Mouse (Mus musculus) cortical plate, adult 2 months (tissue): ENCODE measurements around the gene Ttc30a1. TPM values are rescaled to one million over a fixed set of nuclear protein-coding genes. Genes with fewer than 3 reads are reported as not detected.
A peak's percentile ranks its signal among the peaks of the same experiment; 100 is the strongest.

Experiments used
- H3K27ac ChIP-seq: fragments of 200-500 bp; 2 replicates; pipeline ENCODE4 v1.5.1; 2012; ENCODE audit warnings: low read length, control low read depth, inconsistent platforms; ENCODE audit not compliant: insufficient read depth
- H3K4me1 ChIP-seq: fragments of 200-500 bp; 2 replicates; pipeline ENCODE4 v1.6.1; 2011; ENCODE audit warnings: low read length; ENCODE audit not compliant: control insufficient read depth, insufficient read depth
- H3K4me3 ChIP-seq: fragments of 200-500 bp; 2 replicates; pipeline ENCODE4 v1.5.1; 2011; ENCODE audit warnings: mild to moderate bottlenecking, low read length, control low read depth; ENCODE audit not compliant: insufficient read depth
- CTCF ChIP-seq: fragments of 200-500 bp; IDR thresholded peaks from 2 replicates; pipeline ENCODE4 v1.5.1; 2011; ENCODE audit warnings: mild to moderate bottlenecking, control low read depth, low read length; ENCODE audit not compliant: insufficient read depth; ENCODE audit errors: extremely low read depth
- POLR2A ChIP-seq: fragments of 200-500 bp; IDR thresholded peaks from 2 replicates; pipeline ENCODE4 v1.6.1; 2011; ENCODE audit warnings: mild to moderate bottlenecking, low read length, control low read depth; ENCODE audit not compliant: insufficient read depth; ENCODE audit errors: extremely low read depth
- polyA plus RNA-seq: library from polyadenylated mRNA; depleted of rRNA; stranded (reverse); fragments of >200 nt; gene quantifications from 2 replicates; pipeline ENCODE4 v1.2.3, GENCODE M21; 2012; rRNA removed

Gene Ttc30a1
- polyA plus RNA-seq, 1 experiment = 3.0 TPM

GRCm38 (mm10) chr2:75933541-75933940, 48.2 kb downstream of the Ttc30a1 start:
- H3K4me3 ChIP-seq = no peak overlapping the region
- TF ChIP-seq POLR2A = no peak
- no peak for TF ChIP-seq CTCF
- H3K27ac ChIP-seq = peak overlapping the region; percentile 31; the same call in 1 of the 2 replicates
- H3K4me1 ChIP-seq = peaks cover 2% of the 10 kb centered on the region; the same call in 1 of the 2 replicates

DNA sequence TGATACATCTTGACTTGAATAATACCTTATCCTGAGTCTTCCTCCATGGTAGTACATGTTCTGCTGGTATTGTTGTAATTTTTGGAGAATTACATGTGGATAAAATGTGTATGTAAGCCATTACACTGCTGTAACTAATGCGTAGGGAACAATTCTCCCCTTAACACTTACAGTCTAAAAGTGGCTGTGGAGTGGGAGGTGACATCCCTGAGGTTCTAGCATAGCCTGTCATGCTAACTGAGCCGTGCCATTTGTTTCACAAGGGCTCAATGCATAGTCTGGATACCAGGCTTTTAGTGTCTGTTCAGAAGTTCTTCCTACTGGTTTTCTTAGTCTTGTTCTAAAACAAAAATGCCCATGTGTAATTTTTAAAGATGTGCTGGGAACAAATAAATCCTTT, 50.8 kb downstream of the Ttc30a1 start:
- Histone ChIP-seq H3K27ac (no peak overlapping the region), H3K4me3 (no peak overlapping the region), H3K4me1 (peaks cover 2% of the 10 kb centered on the region; the same call in 1 of the 2 replicates)
- TF ChIP-seq CTCF = no peak
- TF ChIP-seq POLR2A = no peak

- Histone ChIP-seq H3K4me3 (no peak overlapping the region), H3K4me1 (peaks cover 2% of the 10 kb centered on the region; the same call in 1 of the 2 replicates), H3K27ac (0 out of 2 replicates have a peak overlapping the region, but pooled peaks have one; percentile 28)
- TF ChIP-seq CTCF = no peak
- TF ChIP-seq POLR2A = no peak
These were observed 51.9 kb downstream of the Ttc30a1 start for GRCm38 (mm10) chr2:75929786-75930444.

- Histone ChIP-seq H3K27ac (no peak overlapping the region), H3K4me3 (no peak overlapping the region), H3K4me1 (peaks cover 2% of the 10 kb centered on the region; the same call in 1 of the 2 replicates)
- TF ChIP-seq CTCF (no peak), POLR2A (no peak)
These were observed 52.6 kb downstream of the Ttc30a1 start for GRCm38 (mm10) chr2:75929141-75929540.

Other genes with a start within 250 kb of the Ttc30a1 start
- gene Agps, start 149.8 kb downstream of the Ttc30a1 start, polyA plus RNA-seq = 13.8 and 14.0 TPM in 2 replicates
- 9.6 and 10.6 TPM in 2 replicates for gene Ttc30b, start 43.4 kb downstream of the Ttc30a1 start, polyA plus RNA-seq
- 0.11 and 0.19 TPM in 2 replicates for gene Ttc30a2, start 3.8 kb downstream of the Ttc30a1 start, polyA plus RNA-seq